Mouse (Mus musculus) hindbrain, embryonic 10.5 days (tissue): ENCODE measurements around the gene Ptov1. TPM values are rescaled to one million over a fixed set of nuclear protein-coding genes. Genes with fewer than 3 reads are reported as not detected.
A peak's percentile ranks its signal among the peaks of the same experiment; 100 is the strongest.

Experiments
- DNase-seq: peaks from one replicate; pipeline ENCODE4 v3.0.0-alpha.2; 2017; ENCODE audit warnings: low spot score
- H3K27ac ChIP-seq: fragments of 300-500 bp; sonication (generic); 2 replicates; pipeline ENCODE4 v1.5.1; 2016; ENCODE audit warnings: mild to moderate bottlenecking, moderate library complexity
- H3K27me3 ChIP-seq: fragments of 300-500 bp; sonication (generic); 2 replicates; pipeline ENCODE4 v1.6.1; 2016; ENCODE audit warnings: mild to moderate bottlenecking; ENCODE audit not compliant: poor library complexity, insufficient read depth, severe bottlenecking
- H3K36me3 ChIP-seq: fragments of 300-500 bp; sonication (generic); 2 replicates; pipeline ENCODE4 v1.6.1; 2016; ENCODE audit warnings: mild to moderate bottlenecking, moderate library complexity
- H3K4me1 ChIP-seq: fragments of 300-500 bp; sonication (generic); replicated peaks from 2 replicates; pipeline ENCODE4 v1.6.1; 2016; ENCODE audit warnings: mild to moderate bottlenecking
- H3K4me3 ChIP-seq: fragments of 300-500 bp; sonication (generic); 2 replicates; pipeline ENCODE4 v1.5.1; 2016; ENCODE audit warnings: mild to moderate bottlenecking, moderate library complexity
- H3K9me3 ChIP-seq: fragments of 300-500 bp; sonication (generic); 2 replicates; pipeline ENCODE4 v1.6.1; 2016; ENCODE audit warnings: mild to moderate bottlenecking, moderate library complexity
- whole genome bisulfite sequencing: fragments of 180-500 bp; shearing (Covaris S2); methylation state at CpG from one replicate; pipeline ENCODE4 v1.1.7; 2016; 5-methylcytosine and 5-hydroxymethylcytosine counted together
- polyA plus RNA-seq: library from polyadenylated mRNA; unstranded; fragments of >200 nt; fragmentation: Nextera tagmentation; extraction: Ambion mirVana; gene quantifications from 2 replicates; pipeline ENCODE4 v1.2.1, GENCODE M21; 2016

Gene Ptov1
- polyA plus RNA-seq, 1 experiment from 2014 or later: 579 TPM

GRCm38 (mm10) chr7:44820525-44820924, 49.1 kb downstream of the Ptov1 start:
- DNase-seq: no peak

GRCm38 (mm10) chr7:44819863-44820262, 49.7 kb downstream of the Ptov1 start:
- 73% methylated on average over 5 of the region's 5 CpGs for WGBS

More at GRCm38 (mm10) chr7:44820525-44820924, 49.1 kb downstream of the Ptov1 start:
- 86% methylated on average over 3 of the region's 3 CpGs for WGBS
- Histone ChIP-seq H3K4me1 (peaks cover 71% of the 10 kb centered on the region), H3K4me3 (no peak overlapping the region), H3K9me3 (no peaks in the 10 kb centered on the region), H3K36me3 (peaks cover 49% of the 10 kb centered on the region), H3K27ac (no peak overlapping the region), H3K27me3 (no peaks in the 10 kb centered on the region)

GRCm38 (mm10) chr7:44819391-44819790, 50.2 kb downstream of the Ptov1 start:
- Histone ChIP-seq H3K27me3 (no peaks in the 10 kb centered on the region), H3K9me3 (no peaks in the 10 kb centered on the region), H3K27ac (peak overlapping the region; percentile 72), H3K4me3 (peak overlapping the region; percentile 90), H3K4me1 (peaks cover 79% of the 10 kb centered on the region), H3K36me3 (peaks cover 46% of the 10 kb centered on the region)
- no peak for DNase-seq
- 93% methylated on average over 2 of the region's 2 CpGs for WGBS

More at GRCm38 (mm10) chr7:44819863-44820262, 49.7 kb downstream of the Ptov1 start:
- Histone ChIP-seq H3K27ac (no peak overlapping the region), H3K4me1 (peaks cover 78% of the 10 kb centered on the region), H3K27me3 (no peaks in the 10 kb centered on the region), H3K36me3 (peaks cover 45% of the 10 kb centered on the region), H3K9me3 (no peaks in the 10 kb centered on the region), H3K4me3 (peak overlapping the region; percentile 90)
- DNase-seq: no peak

- Histone ChIP-seq H3K27me3 (no peaks in the 10 kb centered on the region), H3K4me1 (peaks cover 77% of the 10 kb centered on the region), H3K4me3 (peak overlapping the region; percentile 90), H3K9me3 (no peaks in the 10 kb centered on the region), H3K36me3 (peaks cover 51% of the 10 kb centered on the region), H3K27ac (peak overlapping the region; percentile 72)
- DNase-seq: no peak
- WGBS: 53% methylated on average over 6 of the region's 6 CpGs
Measured at GRCm38 (mm10) chr7:44818751-44819235, 50.8 kb downstream of the Ptov1 start.

- peaks cover 50% of the 10 kb centered on the region for H3K36me3 ChIP-seq
- WGBS: 54% methylated on average over 2 of the region's 2 CpGs
- H3K27me3 ChIP-seq: no peaks in the 10 kb centered on the region
- H3K4me1 ChIP-seq: peaks cover 71% of the 10 kb centered on the region
- DNase-seq: no peak
- H3K27ac ChIP-seq: peak overlapping the region; percentile 99
- H3K9me3 ChIP-seq: no peaks in the 10 kb centered on the region
- peak overlapping the region; percentile 90 for H3K4me3 ChIP-seq
Measured at GRCm38 (mm10) chr7:44818164-44818563, 51.4 kb downstream of the Ptov1 start.

GRCm38 (mm10) chr7:44817441-44817840, 52.1 kb downstream of the Ptov1 start:
- Histone ChIP-seq H3K27me3 (no peaks in the 10 kb centered on the region), H3K36me3 (peaks cover 55% of the 10 kb centered on the region), H3K9me3 (no peaks in the 10 kb centered on the region), H3K4me3 (peak overlapping the region; percentile 90), H3K4me1 (peaks cover 67% of the 10 kb centered on the region), H3K27ac (peak overlapping the region; percentile 99)
- WGBS: 36% methylated on average over 3 of the region's 3 CpGs
- DNase-seq: no peak

GRCm38 (mm10) chr7:44816470-44817021, 53.0 kb downstream of the Ptov1 start, which contains the start of gene Atf5:
Atf5 (minus strand) TSS chr7:44816658.
- no peak for DNase-seq
- Histone ChIP-seq H3K4me1 (peaks cover 69% of the 10 kb centered on the region), H3K9me3 (no peaks in the 10 kb centered on the region), H3K36me3 (peaks cover 57% of the 10 kb centered on the region), H3K27ac (peak within 1 kb of the TSS; percentile 99), H3K27me3 (no peaks in the 10 kb centered on the region), H3K4me3 (peak within 1 kb of the TSS; percentile 90)
- WGBS: under 1% methylated on average over 55 of the region's 57 CpGs

- DNase-seq: peak; percentile 100
- peaks cover 58% of the 10 kb centered on the region for H3K36me3 ChIP-seq
Measured at GRCm38 (mm10) chr7:44815721-44816469, 53.7 kb downstream of the Ptov1 start, which contains the start of the genes Nup62 and Il4i1. Nup62 (plus strand) TSS chr7:44816088. Il4i1 (plus strand) TSS chr7:44816387.

GRCm38 (mm10) chr7:44814952-44815553, 54.5 kb downstream of the Ptov1 start:
- peaks cover 57% of the 10 kb centered on the region for H3K4me1 ChIP-seq
- no peaks in the 10 kb centered on the region for H3K9me3 ChIP-seq
- peak overlapping the region; percentile 99 for H3K27ac ChIP-seq
- H3K4me3 ChIP-seq: peak overlapping the region; percentile 90
- DNase-seq: no peak
- peaks cover 53% of the 10 kb centered on the region for H3K36me3 ChIP-seq
- H3K27me3 ChIP-seq: no peaks in the 10 kb centered on the region
- WGBS: 26% methylated on average over 14 of the region's 14 CpGs

More at GRCm38 (mm10) chr7:44815721-44816469, 53.7 kb downstream of the Ptov1 start, which contains the start of the genes Nup62 and Il4i1:
- Histone ChIP-seq H3K27ac (peak within 1 kb of the TSS; percentile 99), H3K4me1 (peaks cover 64% of the 10 kb centered on the region), H3K9me3 (no peaks in the 10 kb centered on the region), H3K4me3 (peak within 1 kb of the TSS; percentile 90), H3K27me3 (no peaks in the 10 kb centered on the region)
- WGBS: under 1% methylated on average over 62 of the region's 62 CpGs

GRCm38 (mm10) chr7:44814423-44814822, 55.2 kb downstream of the Ptov1 start:
- peaks cover 46% of the 10 kb centered on the region for H3K36me3 ChIP-seq
- 96% methylated on average over 4 of the region's 4 CpGs for WGBS
- peak overlapping the region; percentile 99; the same call in 1 of the 2 replicates for H3K27ac ChIP-seq
- H3K27me3 ChIP-seq: no peaks in the 10 kb centered on the region
- H3K4me1 ChIP-seq: peaks cover 51% of the 10 kb centered on the region
- no peak for DNase-seq
- H3K4me3 ChIP-seq: peak overlapping the region; percentile 90
- no peaks in the 10 kb centered on the region for H3K9me3 ChIP-seq

- H3K27ac ChIP-seq: no peak overlapping the region
- no peaks in the 10 kb centered on the region for H3K27me3 ChIP-seq
- H3K36me3 ChIP-seq: peaks cover 43% of the 10 kb centered on the region
- DNase-seq: no peak
- H3K9me3 ChIP-seq: no peaks in the 10 kb centered on the region
- H3K4me1 ChIP-seq: peaks cover 46% of the 10 kb centered on the region
- no peak overlapping the region for H3K4me3 ChIP-seq
- 93% methylated on average over 3 of the region's 3 CpGs for WGBS
Measured at GRCm38 (mm10) chr7:44813985-44814384, 55.6 kb downstream of the Ptov1 start.
